Mouse (Mus musculus) liver, embryonic 14.5 days (tissue): ENCODE results near the gene Gm44579. TPM values are rescaled to one million over a fixed set of nuclear protein-coding genes. Genes with fewer than 3 reads are reported as not detected.

Source experiments
- ATAC-seq: fragments of 200-750 bp; cut with Nextera tagmentation; 2 replicates; pipeline ENCODE4 v1.8.0; 2017; ENCODE audit warnings: moderate number of reproducible peaks, mild to moderate bottlenecking, moderate library complexity; ENCODE audit not compliant: insufficient read depth
- DNase-seq, 3 experiments: peaks; one replicate each; pipeline ENCODE4 v3.0.0-alpha.2; 2012 to 2013; ENCODE audit warnings: low read depth in 3 of 3, low spot score in 3 of 3
- H3K27ac ChIP-seq: fragments of 300-500 bp; sonication (generic); 2 replicates; pipeline ENCODE4 v1.5.1; 2014; ENCODE audit warnings: moderate library complexity, mild to moderate bottlenecking, control low read depth, inconsistent platforms
- H3K27me3 ChIP-seq: fragments of 300-500 bp; sonication (generic); 2 replicates; pipeline ENCODE4 v1.6.1; 2014; ENCODE audit warnings: mild to moderate bottlenecking, low read length, moderate library complexity; ENCODE audit not compliant: control insufficient read depth, insufficient read depth
- H3K36me3 ChIP-seq: fragments of 300-500 bp; sonication (generic); replicated peaks from 2 replicates; pipeline ENCODE4 v1.6.1; 2014; ENCODE audit warnings: low read depth; ENCODE audit not compliant: control insufficient read depth, insufficient read depth
- H3K4me1 ChIP-seq, 2 experiments: fragments of 200-500 bp in 1 of 2; fragments of 300-500 bp in 1 of 2; sonication (generic) in 1 of 2; replicated peaks; 2 replicates each; pipeline ENCODE4 v1.6.1; 2012 to 2014; ENCODE audit warnings: antibody characterized with exemption in 1 of 2, inconsistent platforms in 1 of 2, low read length in 1 of 2; ENCODE audit not compliant: control insufficient read depth in 2 of 2, insufficient read depth in 2 of 2
- H3K4me2 ChIP-seq: fragments of 300-500 bp; sonication (generic); 2 replicates; pipeline ENCODE4 v1.6.1; 2014; ENCODE audit warnings: low read depth, mild to moderate bottlenecking, control low read depth, moderate library complexity
- H3K4me3 ChIP-seq, 2 experiments: fragments of 200-500 bp in 1 of 2; fragments of 300-500 bp in 1 of 2; sonication (generic) in 1 of 2; 2 replicates each; pipeline ENCODE4 v1.5.1; 2012 to 2014; ENCODE audit warnings: low read depth in 2 of 2, low read length in 2 of 2, mild to moderate bottlenecking in 2 of 2, control low read depth in 1 of 2, inconsistent platforms in 1 of 2, moderate library complexity in 1 of 2; ENCODE audit not compliant: insufficient read depth in 1 of 2
- H3K9ac ChIP-seq: fragments of 300-500 bp; sonication (generic); replicated peaks from 2 replicates; pipeline ENCODE4 v1.6.1; 2014; ENCODE audit warnings: mild to moderate bottlenecking, control low read depth, moderate library complexity
- H3K9me3 ChIP-seq: fragments of 300-500 bp; sonication (generic); 2 replicates; pipeline ENCODE4 v1.6.1; 2016; ENCODE audit warnings: low read length, mixed read lengths; ENCODE audit not compliant: control insufficient read depth
- CTCF ChIP-seq: IDR thresholded peaks from 2 replicates; pipeline ENCODE4 v1.5.1; 2016; ENCODE audit warnings: antibody characterized with exemption, low read depth, control low read depth
- EP300 ChIP-seq: IDR thresholded peaks from 2 replicates; pipeline ENCODE4 v1.6.1; 2016; ENCODE audit warnings: antibody characterized with exemption, low read depth
- WGBS: fragments of 180-500 bp; shearing (Covaris S2); extraction: QIAGEN DNeasy Blood & Tissue Kit; methylation state at CpG from one replicate; pipeline ENCODE4 v1.1.7; 2014; ENCODE audit not compliant: insufficient replicate concordance; 5-methylcytosine and 5-hydroxymethylcytosine counted together
- polyA plus RNA-seq, 2 experiments: library from polyadenylated mRNA; depleted of rRNA in 1 of 2; stranded (reverse) in 1 of 2; unstranded in 1 of 2; fragments of >200 nt; fragmentation: Nextera tagmentation in 1 of 2; extraction: Ambion mirVana in 1 of 2; gene quantifications; 2 replicates each; pipeline versions ENCODE4 v1.2.1 to v1.2.3; 2012 to 2014

Gm44579 gene
- polyA plus RNA-seq, 2 experiments = not detected

- Histone ChIP-seq H3K9ac (no peak overlapping the region), H3K27ac (no peak overlapping the region), H3K4me1 (no peaks in the 10 kb centered on the region; a peak in 1 of 4 replicates), H3K9me3 (no peaks in the 10 kb centered on the region), H3K4me2 (no peak overlapping the region), H3K36me3 (no peaks in the 10 kb centered on the region), H3K4me3 (no peak overlapping the region), H3K27me3 (no peaks in the 10 kb centered on the region)
- DNase-seq = no peak
- no peak for ATAC-seq
- no peak for TF ChIP-seq EP300
- TF ChIP-seq CTCF = no peak
- 74% methylated on average over 5 of the region's 5 CpGs for WGBS
These were observed 65.5 kb downstream of the Gm44579 start for GRCm38 (mm10) chr15:98155272-98155671.

- Histone ChIP-seq H3K4me2 (no peak overlapping the region), H3K4me3 (no peak overlapping the region), H3K27me3 (no peaks in the 10 kb centered on the region), H3K36me3 (no peaks in the 10 kb centered on the region), H3K27ac (no peak overlapping the region), H3K9ac (no peak overlapping the region), H3K9me3 (no peaks in the 10 kb centered on the region), H3K4me1 (no peaks in the 10 kb centered on the region; a peak in 1 of 4 replicates)
- DNase-seq = no peak
- TF ChIP-seq CTCF (no peak), EP300 (no peak)
- WGBS = 60% methylated on average over 3 of the region's 3 CpGs
- no peak for ATAC-seq
These were observed 66.1 kb downstream of the Gm44579 start for GRCm38 (mm10) chr15:98154631-98155030.

GRCm38 (mm10) chr15:98154146-98154545 is 66.6 kb downstream of the Gm44579 start:
- H3K27me3 ChIP-seq = no peaks in the 10 kb centered on the region
- ATAC-seq (no peak), DNase-seq (no peak)
- no peak overlapping the region for H3K4me2 ChIP-seq
- TF ChIP-seq CTCF (no peak), EP300 (no peak)
- H3K9ac ChIP-seq = no peak overlapping the region
- WGBS = 41% methylated on average over 4 of the region's 4 CpGs
- no peaks in the 10 kb centered on the region for H3K9me3 ChIP-seq
- H3K36me3 ChIP-seq = no peaks in the 10 kb centered on the region
- H3K4me3 ChIP-seq = no peak overlapping the region
- H3K4me1 ChIP-seq = no peaks in the 10 kb centered on the region; a peak in 1 of 4 replicates
- no peak overlapping the region for H3K27ac ChIP-seq

- no peaks in the 10 kb centered on the region for H3K27me3 ChIP-seq
- no peaks in the 10 kb centered on the region for H3K36me3 ChIP-seq
- H3K4me1 ChIP-seq = no peaks in the 10 kb centered on the region; a peak in 1 of 4 replicates
- no peaks in the 10 kb centered on the region for H3K9me3 ChIP-seq
- no peak for ATAC-seq
- no peak overlapping the region for H3K9ac ChIP-seq
- H3K27ac ChIP-seq = no peak overlapping the region
- no peak for TF ChIP-seq EP300
- TF ChIP-seq CTCF = peak; percentile 61
- 31% methylated on average over 3 of the region's 3 CpGs for WGBS
- no peak overlapping the region for H3K4me3 ChIP-seq
- no peak overlapping the region for H3K4me2 ChIP-seq
- peak in 1 of 3 experiments; percentile 41 for DNase-seq
These were observed 67.2 kb downstream of the Gm44579 start for GRCm38 (mm10) chr15:98153625-98154024.

- H3K4me1 ChIP-seq = no peaks in the 10 kb centered on the region; a peak in 1 of 4 replicates
- DNase-seq (no peak), ATAC-seq (no peak)
- H3K36me3 ChIP-seq = no peaks in the 10 kb centered on the region
- no peaks in the 10 kb centered on the region for H3K27me3 ChIP-seq
- H3K9me3 ChIP-seq = no peaks in the 10 kb centered on the region
- TF ChIP-seq CTCF = no peak
- TF ChIP-seq EP300 = no peak
- no peak overlapping the region for H3K27ac ChIP-seq
- no peak overlapping the region for H3K4me3 ChIP-seq
- 76% methylated on average over 7 of the region's 7 CpGs for WGBS
- H3K4me2 ChIP-seq = no peak overlapping the region
- no peak overlapping the region for H3K9ac ChIP-seq
These were observed 67.9 kb downstream of the Gm44579 start for GRCm38 (mm10) chr15:98152916-98153315.
